Mouse (Mus musculus): Measurements from ENCODE around the gene Adamtsl5. TPM values are rescaled to one million over a fixed set of nuclear protein-coding genes. Genes with fewer than 3 reads are reported as not detected.
"Not testable (repeated sequence)": the region's sequence is repeated elsewhere in the genome, so short reads cannot be mapped to it uniquely, and the experiment has no call there.

Gene Adamtsl5
- polyA plus RNA-seq, 1 experiment from 2014 or later, result 12.2 TPM

GRCm38 (mm10) chr10:80351896-80352295, 3.7 kb upstream of the Adamtsl5 start:
- no peak overlapping the region for H3K4me2 ChIP-seq (replicated peaks; ENCODE audit: low read depth)
- peaks cover 11% of the 10 kb centered on the region for H3K27me3 ChIP-seq (ENCODE audit: control insufficient read depth, insufficient read depth, low read length)
- H3K27ac ChIP-seq (replicated peaks), result no peak overlapping the region
- H3K4me1 ChIP-seq (replicated peaks; ENCODE audit: control insufficient read depth, insufficient read depth), result peaks cover 2% of the 10 kb centered on the region; the same call in 1 of the 2 replicates
- H3K4me3 ChIP-seq (ENCODE audit: low read depth, low read length), result no peak overlapping the region
- H3K9me3 ChIP-seq (ENCODE audit: control insufficient read depth, low read length), result no peaks in the 10 kb centered on the region
- no peaks in the 10 kb centered on the region for H3K36me3 ChIP-seq (ENCODE audit: control insufficient read depth, insufficient read depth, low read length)
- TF ChIP-seq EP300 (optimal IDR thresholded peaks at IDR 0.05), result no peak
- TF ChIP-seq CTCF (IDR thresholded peaks at IDR 0.05; ENCODE audit: low read depth), result no peak
- DNase-seq (ENCODE audit: low spot score) (no peak), ATAC-seq (ENCODE audit: low FRiP score, low TSS enrichment) (no peak)
- no peak overlapping the region for H3K9ac ChIP-seq (ENCODE audit: low read length)
- WGBS, result 26% methylated on average over 11 of the region's 11 CpGs

GRCm38 (mm10) chr10:80350292-80350691, 2.1 kb upstream of the Adamtsl5 start:
- H3K36me3 ChIP-seq (ENCODE audit: control insufficient read depth, insufficient read depth, low read length), result no peaks in the 10 kb centered on the region
- no peaks in the 10 kb centered on the region for H3K9me3 ChIP-seq (ENCODE audit: control insufficient read depth, low read length)
- H3K27ac ChIP-seq (replicated peaks), result no peak overlapping the region
- TF ChIP-seq EP300 (optimal IDR thresholded peaks at IDR 0.05), result no peak
- peak; percentile 99 for TF ChIP-seq CTCF (IDR thresholded peaks at IDR 0.05; ENCODE audit: low read depth)
- peak; percentile 83 for ATAC-seq (ENCODE audit: low FRiP score, low TSS enrichment)
- no peak overlapping the region for H3K4me3 ChIP-seq (ENCODE audit: low read depth, low read length)
- no peak overlapping the region for H3K9ac ChIP-seq (ENCODE audit: low read length)
- no peaks in the 10 kb centered on the region; the same call in 1 of the 2 replicates for H3K27me3 ChIP-seq (ENCODE audit: control insufficient read depth, insufficient read depth, low read length)
- peak; percentile 92 for DNase-seq (ENCODE audit: low spot score)
- peaks cover 3% of the 10 kb centered on the region; the same call in 1 of the 2 replicates for H3K4me1 ChIP-seq (replicated peaks; ENCODE audit: control insufficient read depth, insufficient read depth)
- 2% methylated on average over 7 of the region's 7 CpGs for WGBS
- H3K4me2 ChIP-seq (replicated peaks; ENCODE audit: low read depth), result no peak overlapping the region

- ATAC-seq (ENCODE audit: low FRiP score, low TSS enrichment) (no peak), DNase-seq (ENCODE audit: low spot score) (peak; percentile 66)
- no peaks in the 10 kb centered on the region; the same call in 1 of the 2 replicates for H3K27me3 ChIP-seq (ENCODE audit: control insufficient read depth, insufficient read depth, low read length)
- no peaks in the 10 kb centered on the region for H3K9me3 ChIP-seq (ENCODE audit: control insufficient read depth, low read length)
- WGBS, result 19% methylated on average over 25 of the region's 26 CpGs
- peak overlapping the region; percentile 67 for H3K27ac ChIP-seq (replicated peaks)
- H3K4me2 ChIP-seq (replicated peaks; ENCODE audit: low read depth), result peak overlapping the region; percentile 71
- H3K9ac ChIP-seq (ENCODE audit: low read length), result peak overlapping the region; percentile 61; the same call in 1 of the 2 replicates
- TF ChIP-seq EP300 (optimal IDR thresholded peaks at IDR 0.05) (no peak), CTCF (IDR thresholded peaks at IDR 0.05; ENCODE audit: low read depth) (no peak)
- H3K4me3 ChIP-seq (ENCODE audit: low read depth, low read length), result peak overlapping the region; percentile 49
- H3K36me3 ChIP-seq (ENCODE audit: control insufficient read depth, insufficient read depth, low read length), result no peaks in the 10 kb centered on the region
- peaks cover 5% of the 10 kb centered on the region; the same call in 1 of the 2 replicates for H3K4me1 ChIP-seq (replicated peaks; ENCODE audit: control insufficient read depth, insufficient read depth)
These were observed 769 bp upstream of the Adamtsl5 start for GRCm38 (mm10) chr10:80348981-80349380.

- Histone ChIP-seq H3K4me3 (ENCODE audit: low read depth, low read length) (peak overlapping the region; percentile 49), H3K9me3 (ENCODE audit: control insufficient read depth, low read length) (no peaks in the 10 kb centered on the region), H3K27ac (replicated peaks) (peak overlapping the region; percentile 67; the same call in 1 of the 2 replicates), H3K4me2 (replicated peaks; ENCODE audit: low read depth) (peak overlapping the region; percentile 71), H3K36me3 (ENCODE audit: control insufficient read depth, insufficient read depth, low read length) (no peaks in the 10 kb centered on the region), H3K4me1 (replicated peaks; ENCODE audit: control insufficient read depth, insufficient read depth) (peaks cover 9% of the 10 kb centered on the region; the same call in 1 of the 2 replicates), H3K9ac (ENCODE audit: low read length) (peak overlapping the region; percentile 61), H3K27me3 (ENCODE audit: control insufficient read depth, insufficient read depth, low read length) (no peaks in the 10 kb centered on the region; the same call in 1 of the 2 replicates)
- 9% methylated on average over 16 of the region's 17 CpGs for WGBS
- no peak for DNase-seq (ENCODE audit: low spot score)
- TF ChIP-seq CTCF (IDR thresholded peaks at IDR 0.05; ENCODE audit: low read depth) (no peak), EP300 (optimal IDR thresholded peaks at IDR 0.05) (no peak)
- no peak for ATAC-seq (ENCODE audit: low FRiP score, low TSS enrichment)
These were observed 671 bp downstream of the Adamtsl5 start for GRCm38 (mm10) chr10:80347514-80347967.

- DNase-seq (ENCODE audit: low spot score); H3K27me3 ChIP-seq (ENCODE audit: control insufficient read depth, insufficient read depth, low read length): not testable (repeated sequence)
These were observed 2.3 kb downstream of the Adamtsl5 start for GRCm38 (mm10) chr10:80345929-80346328.

GRCm38 (mm10) chr10:80345122-80345521, 3.1 kb downstream of the Adamtsl5 start:
- DNase-seq (ENCODE audit: low spot score), result peak; percentile 78
- 0 out of 2 replicates have a peak, but pooled peaks have one; percentile 11 for TF ChIP-seq CTCF (IDR thresholded peaks at IDR 0.05; ENCODE audit: low read depth)
- TF ChIP-seq EP300 (optimal IDR thresholded peaks at IDR 0.05), result no peak
- no peaks in the 10 kb centered on the region for H3K36me3 ChIP-seq (ENCODE audit: control insufficient read depth, insufficient read depth, low read length)
- H3K4me3 ChIP-seq (ENCODE audit: low read depth, low read length), result peak overlapping the region; percentile 12; the same call in 1 of the 2 replicates
- peaks cover 8% of the 10 kb centered on the region for H3K27me3 ChIP-seq (ENCODE audit: control insufficient read depth, insufficient read depth, low read length)
- H3K4me2 ChIP-seq (replicated peaks; ENCODE audit: low read depth), result peak overlapping the region; percentile 45
- H3K27ac ChIP-seq (replicated peaks), result 0 out of 2 replicates have a peak overlapping the region, but pooled peaks have one; percentile 24
- WGBS, result 9% methylated on average over 16 of the region's 16 CpGs
- H3K4me1 ChIP-seq (replicated peaks; ENCODE audit: control insufficient read depth, insufficient read depth), result peaks cover 13% of the 10 kb centered on the region; the same call in 1 of the 2 replicates
- no peak for ATAC-seq (ENCODE audit: low FRiP score, low TSS enrichment)
- H3K9ac ChIP-seq (ENCODE audit: low read length), result peak overlapping the region; percentile 31; the same call in 1 of the 2 replicates
- H3K9me3 ChIP-seq (ENCODE audit: control insufficient read depth, low read length), result no peaks in the 10 kb centered on the region

More at GRCm38 (mm10) chr10:80345929-80346328, 2.3 kb downstream of the Adamtsl5 start:
- peaks cover 13% of the 10 kb centered on the region; the same call in 1 of the 2 replicates for H3K4me1 ChIP-seq (replicated peaks; ENCODE audit: control insufficient read depth, insufficient read depth)
- H3K9me3 ChIP-seq (ENCODE audit: control insufficient read depth, low read length); ATAC-seq (ENCODE audit: low FRiP score, low TSS enrichment); H3K9ac ChIP-seq (ENCODE audit: low read length); H3K36me3 ChIP-seq (ENCODE audit: control insufficient read depth, insufficient read depth, low read length); H3K27ac ChIP-seq (replicated peaks); H3K4me3 ChIP-seq (ENCODE audit: low read depth, low read length); H3K4me2 ChIP-seq (replicated peaks; ENCODE audit: low read depth): not testable (repeated sequence)
- WGBS, result 80% methylated on average over 5 of the region's 6 CpGs
